Mouse (Mus musculus) heart, adult 18-20 months (tissue): ENCODE data around the gene Arhgef19. TPM values are rescaled to one million over a fixed set of nuclear protein-coding genes. Genes with fewer than 3 reads are reported as not detected.

ENCODE experiments used
- total RNA-seq, 2 experiments: library from RNA; stranded (reverse); gene quantifications; 2 replicates each; pipeline ENCODE4 v1.2.3; 2021

The Arhgef19 gene
- total RNA-seq, 2 experiments from 2014 or later, result 28.3 to 31.3 TPM

Other genes with a start within 250 kb of the Arhgef19 start
- gene Mfap2, start 229.1 kb upstream of the Arhgef19 start, total RNA-seq, result 1 to 10 TPM; 1.6 to 2.5 TPM
- 1 to 10 TPM; 4.1 to 4.3 TPM for gene Crocc, start 178.9 kb upstream of the Arhgef19 start, total RNA-seq
- gene Necap2, start 161.1 kb upstream of the Arhgef19 start, total RNA-seq, result 10 to 100 TPM; 13.4 to 14.5 TPM
- not detected for gene Spata21, start 151.2 kb upstream of the Arhgef19 start, total RNA-seq
- 10 to 100 TPM; 87.6 to 95.7 TPM for gene Szrd1, start 99.7 kb upstream of the Arhgef19 start, total RNA-seq
- 10 to 100 TPM; 10.4 to 10.8 TPM for gene Fbxo42, start 91.6 kb upstream of the Arhgef19 start, total RNA-seq
- 1 to 10 TPM in 1 of 2 experiments, under 1 TPM in 1; 0.52 to 1.2 TPM for gene Rsg1, start 25.5 kb upstream of the Arhgef19 start, total RNA-seq
- 1 to 10 TPM; 6.2 to 6.6 TPM for gene Epha2, start 61.7 kb downstream of the Arhgef19 start, total RNA-seq
- 1 to 10 TPM; 3.1 to 3.7 TPM for gene Fam131c, start 128.7 kb downstream of the Arhgef19 start, total RNA-seq
- not detected for gene Clcnka, start 159.2 kb downstream of the Arhgef19 start, total RNA-seq
- under 1 TPM; 0.36 to 0.57 TPM for gene Clcnkb, start 176.5 kb downstream of the Arhgef19 start, total RNA-seq
- gene Hspb7, start 181.3 kb downstream of the Arhgef19 start, total RNA-seq, result 1,000 to 10,000 TPM; 1,275 to 1,343 TPM
- 1 to 10 TPM; 1.2 TPM for gene Srarp, start 196.6 kb downstream of the Arhgef19 start, total RNA-seq
- gene Zbtb17, start 205.2 kb downstream of the Arhgef19 start, total RNA-seq, result 10 to 100 TPM; 25.5 to 26.5 TPM